ENCODE assay signal across 8 mouse cellular contexts in genomic region chrX:19237738-19238261, GRCm38 (mm10).
DNase-seq lines count a peak whose midpoint lies in the region; ATAC-seq and TF ChIP-seq lines count a peak whose summit lies in the region.

No protein-coding gene starts in this region.

- intact Hi-C loops in heart, postnatal 25 days (cut with DNase I) = no loop called here
- intact Hi-C loops in heart, adult 2 months (cut with DNase I) = no loop called here

- no peaks in the 10 kb centered on the region for H3K27me3 ChIP-seq in heart, adult 2 months (ENCODE audit: control insufficient read depth, insufficient read depth, low read length)
- no peaks in the 10 kb centered on the region for H3K27me3 ChIP-seq in limb, embryonic 15.5 days
- no peaks in the 10 kb centered on the region for H3K27me3 ChIP-seq in midbrain, embryonic 15.5 days (replicated peaks)

- no peak for TF ChIP-seq CTCF in heart, adult 2 months (IDR thresholded peaks at IDR 0.05)

- 10% methylated on average over 24 of the region's 26 CpGs for WGBS in heart, adult 2 months
- WGBS in limb, embryonic 15.5 days = 13% methylated on average over 23 of the region's 26 CpGs
- WGBS in midbrain, embryonic 15.5 days = 13% methylated on average over 21 of the region's 26 CpGs

- no peaks in the 10 kb centered on the region for H3K9me3 ChIP-seq in limb, embryonic 15.5 days
- no peaks in the 10 kb centered on the region for H3K9me3 ChIP-seq in midbrain, embryonic 15.5 days

- H3K27ac ChIP-seq in heart, adult 2 months = no peak overlapping the region
- no peak overlapping the region for H3K27ac ChIP-seq in limb, embryonic 15.5 days
- H3K27ac ChIP-seq in midbrain, embryonic 15.5 days = no peak overlapping the region

- H3K9ac ChIP-seq in heart, adult 2 months (ENCODE audit: low read depth, low read length) = peak overlapping the region; percentile 68
- 0 out of 2 replicates have a peak overlapping the region, but pooled peaks have one; percentile 33 for H3K9ac ChIP-seq in limb, embryonic 15.5 days
- peak overlapping the region; percentile 49 for H3K9ac ChIP-seq in midbrain, embryonic 15.5 days

- no peaks in the 10 kb centered on the region for H3K36me3 ChIP-seq in heart, adult 2 months (ENCODE audit: control insufficient read depth, insufficient read depth, low read length)
- no peaks in the 10 kb centered on the region for H3K36me3 ChIP-seq in limb, embryonic 15.5 days
- H3K36me3 ChIP-seq in midbrain, embryonic 15.5 days (replicated peaks) = no peaks in the 10 kb centered on the region

- H3K79me2 ChIP-seq in heart, adult 2 months (replicated peaks; ENCODE audit: control insufficient read depth, insufficient read depth, low read length) = no peaks in the 10 kb centered on the region

- no peak for TF ChIP-seq POLR2A in heart, adult 2 months (IDR thresholded peaks at IDR 0.05; ENCODE audit: insufficient read depth, low read depth, low read length)

- H3K4me3 ChIP-seq in heart, adult 2 months = peak overlapping the region; percentile 49
- peak overlapping the region; percentile 46 for H3K4me3 ChIP-seq in limb, embryonic 15.5 days
- H3K4me3 ChIP-seq in midbrain, embryonic 15.5 days = peak overlapping the region; percentile 49

- peak; percentile 80 for ATAC-seq in limb, embryonic 15.5 days (ENCODE audit: insufficient number of reproducible peaks, low FRiP score, low TSS enrichment, low read depth)
- peak; percentile 95 for ATAC-seq in midbrain, embryonic 15.5 days (replicated peaks)

- H3K4me2 ChIP-seq in limb, embryonic 15.5 days = peak overlapping the region; percentile 79
- peak overlapping the region; percentile 76 for H3K4me2 ChIP-seq in midbrain, embryonic 15.5 days

- DNase-seq in heart, adult 11 months = peak; percentile 89
- DNase-seq in heart, postnatal 25 days (ENCODE audit: low spot score) = no peak
- DNase-seq in embryo, embryonic 9.5 days (ENCODE audit: extremely low spot score) = peak; percentile 59
- peak; percentile 15 to 43 for DNase-seq in heart, adult 2 months
- DNase-seq in kidney, adult 8-10 months = peak; percentile 56 to 58
- peak; percentile 30 to 65 for DNase-seq in spleen, postnatal 10 days (ENCODE audit: low spot score in 2 of 2)

- no peak for TF ChIP-seq EP300 in heart, adult 2 months (IDR thresholded peaks at IDR 0.05; ENCODE audit: insufficient read depth, low read depth, low read length)

- no peaks in the 10 kb centered on the region for H3K4me1 ChIP-seq in heart, adult 2 months (ENCODE audit: control insufficient read depth, insufficient read depth, low read length)
- H3K4me1 ChIP-seq in limb, embryonic 15.5 days = no peaks in the 10 kb centered on the region
- no peaks in the 10 kb centered on the region for H3K4me1 ChIP-seq in midbrain, embryonic 15.5 days
